Mouse (Mus musculus): ENCODE measurements around the gene Mcrs1.

DNA sequence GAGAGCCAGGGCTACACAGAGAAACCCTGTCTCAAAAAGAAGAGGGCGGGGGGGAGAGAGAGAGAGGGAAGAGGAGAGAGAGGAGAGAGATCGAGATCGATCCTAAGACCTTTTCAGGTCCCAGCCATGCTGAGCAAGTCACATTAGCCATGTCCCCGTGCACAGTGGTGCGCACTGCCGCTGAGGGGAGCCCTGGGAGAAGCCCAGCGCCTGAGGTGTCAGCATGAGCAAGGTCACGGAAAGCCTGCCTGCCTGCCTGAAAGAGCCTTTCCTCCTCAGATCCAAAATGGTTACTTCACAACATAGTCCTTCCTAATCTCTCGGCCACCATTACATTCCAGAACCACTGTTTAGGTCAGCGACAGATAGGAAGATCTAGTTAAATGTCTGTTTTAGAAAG, 57.4 kb downstream of the Mcrs1 start:
- TF ChIP-seq CTCF (conservative IDR thresholded peaks at IDR 0.05; ENCODE audit: low read length) (no peak), NANOG (IDR thresholded peaks at IDR 0.05; ENCODE audit: borderline replicate concordance, low read length) (no peak)

Measured in E14TG2a.4 (cell line).